Comparison of ENCODE assay signal across 9 mouse cellular contexts in the genomic region with DNA sequence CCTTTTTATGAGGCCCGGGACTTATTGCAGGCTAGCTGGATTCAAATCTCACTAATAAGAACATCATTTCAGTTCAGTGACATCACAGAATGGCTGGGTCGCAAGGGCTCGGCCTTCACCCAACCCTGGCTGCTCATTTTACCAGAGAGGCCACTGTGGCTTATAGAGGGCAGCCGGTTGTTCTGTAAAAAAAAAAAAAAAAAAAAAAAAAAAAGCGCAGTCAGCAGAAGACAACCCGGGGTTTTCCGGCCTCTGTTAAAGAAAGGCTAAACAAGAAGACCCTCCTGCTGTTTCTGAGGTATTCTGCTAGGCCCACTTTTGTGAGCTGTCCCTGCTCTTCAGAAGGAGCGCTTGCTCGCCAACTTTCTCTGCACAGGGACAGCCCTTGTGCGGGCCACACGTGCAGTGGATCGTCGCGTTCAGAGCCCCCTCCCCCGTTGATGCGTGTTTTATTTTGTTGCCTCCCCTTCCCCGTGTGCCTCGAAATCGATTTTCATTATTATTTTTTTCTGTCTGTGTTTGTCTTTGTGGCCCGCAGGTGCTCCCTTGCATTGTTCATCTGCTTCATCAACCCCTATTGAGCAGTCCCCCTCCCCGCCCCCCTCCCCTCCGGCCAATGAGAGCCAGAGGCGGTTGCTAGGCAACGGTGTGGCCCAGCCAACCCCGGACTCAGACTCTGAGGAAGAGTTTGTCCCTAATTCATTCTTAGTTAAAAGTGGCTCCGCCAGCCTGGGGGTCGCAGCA.
DNase-seq lines count a peak whose midpoint lies in the region; ATAC-seq and TF ChIP-seq lines count a peak whose summit lies in the region.
"Had no signal": no experiment of that assay in that cellular context is flagged by ENCODE, and none has a peak within 500 bp of the region (broad histone marks: within the 10 kb centered on the region; RNA-seq: fewer than 3 reads in every experiment).

No protein-coding gene starts in this region.

- H3K9me3 ChIP-seq in embryonic facial prominence, embryonic 13.5 days, result no peaks in the 10 kb centered on the region
- no peaks in the 10 kb centered on the region for H3K9me3 ChIP-seq in intestine, embryonic 14.5 days (ENCODE audit: control insufficient read depth, low read length)
- no peaks in the 10 kb centered on the region for H3K9me3 ChIP-seq in midbrain, embryonic 14.5 days (ENCODE audit: control insufficient read depth, low read length)

- WGBS in kidney, adult 2 months, result 8% methylated on average over 27 of the region's 27 CpGs
- WGBS in embryonic facial prominence, embryonic 13.5 days, result under 1% methylated on average over 27 of the region's 27 CpGs
- WGBS in intestine, embryonic 14.5 days, result 3% methylated on average over 27 of the region's 27 CpGs
- 2% methylated on average over 27 of the region's 27 CpGs for WGBS in midbrain, embryonic 14.5 days

- peak overlapping the region; percentile 62 for H3K9ac ChIP-seq in embryonic facial prominence, embryonic 13.5 days
- H3K9ac ChIP-seq in intestine, embryonic 14.5 days (ENCODE audit: low read length), result no peak overlapping the region
- peak overlapping the region; percentile 46; the same call in 1 of the 2 replicates for H3K9ac ChIP-seq in midbrain, embryonic 14.5 days (replicated peaks; ENCODE audit: low read length)
- H3K9ac ChIP-seq: liver, embryonic 14.5 days had no signal

- H3K27ac ChIP-seq in kidney, adult 2 months (ENCODE audit: insufficient read depth, low read depth, low read length), result no peak overlapping the region
- no peak overlapping the region for H3K27ac ChIP-seq in embryonic facial prominence, embryonic 13.5 days
- no peak overlapping the region for H3K27ac ChIP-seq in intestine, embryonic 14.5 days (ENCODE audit: low read depth)
- H3K27ac ChIP-seq in midbrain, embryonic 14.5 days (replicated peaks; ENCODE audit: low read depth, low read length), result no peak overlapping the region; the same call in 1 of the 2 replicates
- H3K27ac ChIP-seq: liver, embryonic 14.5 days had no signal

- no peaks in the 10 kb centered on the region for H3K4me1 ChIP-seq in kidney, adult 2 months (ENCODE audit: control insufficient read depth, insufficient read depth, low read length)
- H3K4me1 ChIP-seq in embryonic facial prominence, embryonic 13.5 days, result peaks cover 43% of the 10 kb centered on the region
- H3K4me1 ChIP-seq in intestine, embryonic 14.5 days (replicated peaks; ENCODE audit: control insufficient read depth, insufficient read depth, low read length), result peaks cover 10% of the 10 kb centered on the region; the same call in 1 of the 2 replicates
- H3K4me1 ChIP-seq in midbrain, embryonic 14.5 days (ENCODE audit: control insufficient read depth, insufficient read depth, low read length), result peaks cover 27% of the 10 kb centered on the region

- no peak for TF ChIP-seq CTCF in kidney, adult 2 months (conservative IDR thresholded peaks at IDR 0.05; ENCODE audit: insufficient read depth, insufficient read length, low read depth, low read length)

- peak; percentile 77; the same call in 1 of the 2 replicates for ATAC-seq in embryonic facial prominence, embryonic 13.5 days (ENCODE audit: insufficient number of reproducible peaks, insufficient read depth, low FRiP score, low TSS enrichment, low read depth)
- ATAC-seq in intestine, embryonic 14.5 days (replicated peaks; ENCODE audit: low FRiP score, low TSS enrichment, low read depth), result peak; percentile 95
- peak; percentile 92 for ATAC-seq in midbrain, embryonic 14.5 days (ENCODE audit: low FRiP score, low TSS enrichment)
- no peak for ATAC-seq in granulocyte monocyte progenitor cell, adult 5-6 weeks (replicated peaks; ENCODE audit: poor library complexity, severe bottlenecking)

- no peak for TF ChIP-seq POLR2A in kidney, adult 2 months (IDR thresholded peaks at IDR 0.05; ENCODE audit: low read depth, low read length)

- DNase-seq in kidney, adult 2 months, result peak; percentile 15
- DNase-seq in kidney, adult 9 months, result no peak
- DNase-seq in ZHBTc4 (ENCODE audit: low read depth, low spot score), result peak; percentile 85
- peak; percentile 74 for DNase-seq in intestine, embryonic 14.5 days (ENCODE audit: low spot score)
- peak; percentile 93 for DNase-seq in midbrain, embryonic 14.5 days
- no peak for DNase-seq in cerebellum, adult 11 months

- H3K4me3 ChIP-seq in kidney, adult 2 months (ENCODE audit: insufficient read depth, low read depth, low read length), result no peak overlapping the region
- peak overlapping the region; percentile 42 for H3K4me3 ChIP-seq in embryonic facial prominence, embryonic 13.5 days
- peak overlapping the region; percentile 25 for H3K4me3 ChIP-seq in intestine, embryonic 14.5 days (ENCODE audit: low read depth, low read length)
- peak overlapping the region; percentile 37 for H3K4me3 ChIP-seq in midbrain, embryonic 14.5 days (replicated peaks; ENCODE audit: low read depth, low read length)

- peak overlapping the region; percentile 71 for H3K4me2 ChIP-seq in embryonic facial prominence, embryonic 13.5 days
- H3K4me2 ChIP-seq in intestine, embryonic 14.5 days (ENCODE audit: low read length), result peak overlapping the region; percentile 64
- peak overlapping the region; percentile 67 for H3K4me2 ChIP-seq in midbrain, embryonic 14.5 days (ENCODE audit: low read length)

- no peaks in the 10 kb centered on the region for H3K27me3 ChIP-seq in kidney, adult 2 months (replicated peaks; ENCODE audit: control insufficient read depth, insufficient read depth, low read length)
- H3K27me3 ChIP-seq in embryonic facial prominence, embryonic 13.5 days, result no peaks in the 10 kb centered on the region
- no peaks in the 10 kb centered on the region for H3K27me3 ChIP-seq in intestine, embryonic 14.5 days (replicated peaks; ENCODE audit: control insufficient read depth, insufficient read depth, low read length)
- H3K27me3 ChIP-seq in midbrain, embryonic 14.5 days (ENCODE audit: control insufficient read depth, insufficient read depth, low read length), result peaks cover 12% of the 10 kb centered on the region; the same call in 1 of the 2 replicates

- H3K36me3 ChIP-seq in kidney, adult 2 months (ENCODE audit: control insufficient read depth, insufficient read depth, low read length), result no peaks in the 10 kb centered on the region
- no peaks in the 10 kb centered on the region for H3K36me3 ChIP-seq in embryonic facial prominence, embryonic 13.5 days
- no peaks in the 10 kb centered on the region for H3K36me3 ChIP-seq in intestine, embryonic 14.5 days (ENCODE audit: control insufficient read depth, insufficient read depth, low read length)
- no peaks in the 10 kb centered on the region for H3K36me3 ChIP-seq in midbrain, embryonic 14.5 days (ENCODE audit: control insufficient read depth, insufficient read depth, low read length)

Comparison
In these comparisons a context has a peak if more than half of its experiments do, and no peak if none do; other contexts are left out.
1. DNase-seq: peak in kidney, adult 2 months (single experiment), ZHBTc4 (single experiment), intestine, embryonic 14.5 days (single experiment) and midbrain, embryonic 14.5 days (single experiment); none in kidney, adult 9 months (single experiment) and cerebellum, adult 11 months (single experiment).
2. Peak in every context shown above with its lines, with median percentiles within 50 percentile points of each other: H3K4me2 ChIP-seq.